In genomic region chr11:85896335-85896985, GRCm38 (mm10) we compare ENCODE assay signal across 22 mouse cellular contexts. TPM values are rescaled to one million over a fixed set of nuclear protein-coding genes. Genes with fewer than 3 reads are reported as not detected.
DNase-seq lines count a peak whose midpoint lies in the region; ATAC-seq lines count a peak whose summit lies in the region.
"Had no signal": no experiment of that assay in that cellular context is flagged by ENCODE, and none has a peak within 500 bp of the region (broad histone marks: within the 10 kb centered on the region; RNA-seq: fewer than 3 reads in every experiment).

No protein-coding gene starts in this region.

- no peak overlapping the region for H3K9ac ChIP-seq in kidney, embryonic 14.5 days (ENCODE audit: low read depth, low read length)
- 0 out of 2 replicates have a peak overlapping the region, but pooled peaks have one; percentile 6 for H3K9ac ChIP-seq in embryonic facial prominence, embryonic 15.5 days
- H3K9ac ChIP-seq in lung, embryonic 15.5 days = no peak overlapping the region
- no peak overlapping the region for H3K9ac ChIP-seq in stomach, embryonic 14.5 days (replicated peaks; ENCODE audit: low read depth, low read length)
- no peak overlapping the region for H3K9ac ChIP-seq in midbrain, embryonic 16.5 days (ENCODE audit: low read depth, low read length)
- H3K9ac ChIP-seq: liver, embryonic 13.5 days had no signal

- no peak overlapping the region for H3K4me2 ChIP-seq in kidney, embryonic 14.5 days (replicated peaks; ENCODE audit: low read depth, low read length)
- H3K4me2 ChIP-seq in embryonic facial prominence, embryonic 15.5 days (replicated peaks) = peak overlapping the region; percentile 37
- peak overlapping the region; percentile 67 for H3K4me2 ChIP-seq in lung, embryonic 15.5 days
- H3K4me2 ChIP-seq in stomach, embryonic 14.5 days (replicated peaks; ENCODE audit: low read depth, low read length) = no peak overlapping the region
- H3K4me2 ChIP-seq in midbrain, embryonic 16.5 days (ENCODE audit: low read length) = no peak overlapping the region
- H3K4me2 ChIP-seq: heart, embryonic 11.5 days; liver, embryonic 13.5 days had no signal

- no peak for DNase-seq in kidney, postnatal 4 days
- DNase-seq in right cerebral cortex, postnatal 36 days (ENCODE audit: low spot score in 2 of 2) = no peak
- DNase-seq in layer of hippocampus, postnatal 14 days (ENCODE audit: low spot score in 2 of 2) = no peak
- DNase-seq: adrenal gland, postnatal 10 days; cerebellum, adult 9-11 months; kidney, adult 8-10 months; liver, embryonic 13.5 days; thymus, postnatal 25 days had no signal

- peaks cover 7% of the 10 kb centered on the region for H3K4me1 ChIP-seq in kidney, embryonic 14.5 days (ENCODE audit: control insufficient read depth, insufficient read depth, low read length)
- peaks cover 13% of the 10 kb centered on the region for H3K4me1 ChIP-seq in embryonic facial prominence, embryonic 15.5 days
- H3K4me1 ChIP-seq in lung, embryonic 15.5 days = peaks cover 26% of the 10 kb centered on the region
- H3K4me1 ChIP-seq in stomach, embryonic 14.5 days (ENCODE audit: control insufficient read depth, insufficient read depth, low read length) = no peaks in the 10 kb centered on the region
- H3K4me1 ChIP-seq in midbrain, embryonic 16.5 days (ENCODE audit: control insufficient read depth, insufficient read depth, low read length) = peaks cover 5% of the 10 kb centered on the region

- no peaks in the 10 kb centered on the region for H3K36me3 ChIP-seq in kidney, embryonic 14.5 days (ENCODE audit: control insufficient read depth, insufficient read depth, low read length)
- peaks cover 3% of the 10 kb centered on the region; the same call in 1 of the 2 replicates for H3K36me3 ChIP-seq in embryonic facial prominence, embryonic 15.5 days
- H3K36me3 ChIP-seq in lung, embryonic 15.5 days = peaks cover 31% of the 10 kb centered on the region
- no peaks in the 10 kb centered on the region for H3K36me3 ChIP-seq in stomach, embryonic 14.5 days (ENCODE audit: control insufficient read depth, insufficient read depth, low read length)
- H3K36me3 ChIP-seq in midbrain, embryonic 16.5 days (ENCODE audit: control insufficient read depth, insufficient read depth, low read length) = no peaks in the 10 kb centered on the region
- H3K36me3 ChIP-seq: liver, embryonic 13.5 days had no signal

- no peaks in the 10 kb centered on the region for H3K9me3 ChIP-seq in kidney, embryonic 14.5 days (ENCODE audit: control insufficient read depth, low read length)
- no peaks in the 10 kb centered on the region for H3K9me3 ChIP-seq in embryonic facial prominence, embryonic 15.5 days (replicated peaks)
- no peaks in the 10 kb centered on the region for H3K9me3 ChIP-seq in lung, embryonic 15.5 days
- no peaks in the 10 kb centered on the region for H3K9me3 ChIP-seq in stomach, embryonic 14.5 days (ENCODE audit: control insufficient read depth, low read depth, low read length)
- no peaks in the 10 kb centered on the region for H3K9me3 ChIP-seq in midbrain, embryonic 16.5 days (replicated peaks; ENCODE audit: control insufficient read depth, low read length, poor library complexity, severe bottlenecking)
- H3K9me3 ChIP-seq: liver, embryonic 13.5 days had no signal

- peaks cover 94% of the 10 kb centered on the region for H3K27me3 ChIP-seq in kidney, embryonic 14.5 days (ENCODE audit: control insufficient read depth, insufficient read depth, low read length)
- peaks cover 81% of the 10 kb centered on the region for H3K27me3 ChIP-seq in embryonic facial prominence, embryonic 15.5 days
- H3K27me3 ChIP-seq in lung, embryonic 15.5 days = peaks cover 50% of the 10 kb centered on the region
- peaks cover 61% of the 10 kb centered on the region for H3K27me3 ChIP-seq in stomach, embryonic 14.5 days (ENCODE audit: control insufficient read depth, insufficient read depth, low read length)
- H3K27me3 ChIP-seq in midbrain, embryonic 16.5 days (ENCODE audit: control insufficient read depth, insufficient read depth, low read depth, low read length) = peaks cover 71% of the 10 kb centered on the region

- ATAC-seq in kidney, embryonic 14.5 days (ENCODE audit: low FRiP score, low TSS enrichment) = peak; percentile 43; the same call in 1 of the 2 replicates
- ATAC-seq in embryonic facial prominence, embryonic 15.5 days (ENCODE audit: insufficient number of reproducible peaks, low FRiP score, low TSS enrichment, low read depth) = peak; percentile 71
- 0 out of 2 replicates have a peak, but pooled peaks have one; percentile 11 for ATAC-seq in lung, embryonic 15.5 days (ENCODE audit: borderline replicate concordance, extremely low read depth, low FRiP score, low TSS enrichment)
- 0 out of 2 replicates have a peak, but pooled peaks have one; percentile 43 for ATAC-seq in stomach, embryonic 14.5 days (ENCODE audit: insufficient number of reproducible peaks, insufficient read depth, low FRiP score, low read depth)
- no peak for ATAC-seq in midbrain, embryonic 16.5 days
- ATAC-seq: forebrain, embryonic 14.5 days had no signal

- H3K4me3 ChIP-seq in kidney, embryonic 14.5 days (ENCODE audit: low read length) = no peak overlapping the region
- H3K4me3 ChIP-seq in embryonic facial prominence, embryonic 15.5 days (replicated peaks) = peak overlapping the region; percentile 22; the same call in 1 of the 2 replicates
- H3K4me3 ChIP-seq in lung, embryonic 15.5 days = peak overlapping the region; percentile 25; the same call in 1 of the 2 replicates
- H3K4me3 ChIP-seq in stomach, embryonic 14.5 days (ENCODE audit: low read depth, low read length) = no peak overlapping the region
- no peak overlapping the region for H3K4me3 ChIP-seq in midbrain, embryonic 16.5 days (ENCODE audit: low read depth, low read length)
- H3K4me3 ChIP-seq: liver, embryonic 13.5 days had no signal

- no peak overlapping the region for H3K27ac ChIP-seq in kidney, embryonic 14.5 days (ENCODE audit: low read depth, low read length)
- H3K27ac ChIP-seq in embryonic facial prominence, embryonic 15.5 days (replicated peaks) = no peak overlapping the region
- H3K27ac ChIP-seq in lung, embryonic 15.5 days = peak overlapping the region; percentile 89
- no peak overlapping the region for H3K27ac ChIP-seq in stomach, embryonic 14.5 days (ENCODE audit: low read length)
- H3K27ac ChIP-seq in midbrain, embryonic 16.5 days (ENCODE audit: low read length) = no peak overlapping the region
- H3K27ac ChIP-seq: liver, embryonic 13.5 days had no signal

- whole genome bisulfite sequencing in kidney, embryonic 14.5 days = 35% methylated on average over 11 of the region's 13 CpGs
- WGBS in embryonic facial prominence, embryonic 15.5 days = 14% methylated on average over 11 of the region's 13 CpGs
- WGBS in lung, embryonic 15.5 days = 25% methylated on average over 8 of the region's 13 CpGs
- WGBS in stomach, embryonic 14.5 days = 38% methylated on average over 11 of the region's 13 CpGs
- 33% methylated on average over 9 of the region's 13 CpGs for WGBS in midbrain, embryonic 16.5 days

RNA-seq across cellular contexts. Expression of gene Tbx4, which starts 10.2 kb away (rescaled TPM):
- polyA plus RNA-seq in kidney, embryonic 14.5 days (2014; fragmentation: Nextera tagmentation; extraction: Ambion mirVana) = 0.06 TPM in 1 of 2 replicates, not detected in the other
- 1.8 and 2.1 TPM in 2 replicates for polyA plus RNA-seq in embryonic facial prominence, embryonic 15.5 days (2015; fragmentation: Nextera tagmentation; extraction: Ambion mirVana)
- polyA plus RNA-seq in lung, embryonic 15.5 days (2015; fragmentation: Nextera tagmentation; extraction: Ambion mirVana) = 78.8 and 81.3 TPM in 2 replicates
- polyA plus RNA-seq in stomach, embryonic 14.5 days (2014; fragmentation: Nextera tagmentation; extraction: Ambion mirVana) = not detected in 2 replicates
- under 1 TPM; 0.24 to 0.53 TPM for total RNA-seq in layer of hippocampus, postnatal 14 days (2021)
- 0.17 and 0.43 TPM in 2 replicates for polyA plus RNA-seq in midbrain, embryonic 16.5 days (2015; fragmentation: Nextera tagmentation; extraction: Ambion mirVana)
- total RNA-seq: megakaryocyte-erythroid progenitor cell, adult 5-6 weeks had no signal

RNA-seq across cellular contexts. Expression of gene Gm11444, which starts 46.3 kb away (rescaled TPM):
- not detected in 2 replicates for polyA plus RNA-seq in kidney, embryonic 14.5 days (2014; fragmentation: Nextera tagmentation; extraction: Ambion mirVana)
- polyA plus RNA-seq in embryonic facial prominence, embryonic 15.5 days (2015; fragmentation: Nextera tagmentation; extraction: Ambion mirVana) = 0.31 TPM in 1 of 2 replicates, not detected in the other
- polyA plus RNA-seq in lung, embryonic 15.5 days (2015; fragmentation: Nextera tagmentation; extraction: Ambion mirVana) = 0.62 TPM in 1 of 2 replicates, not detected in the other
- not detected in 2 replicates for polyA plus RNA-seq in stomach, embryonic 14.5 days (2014; fragmentation: Nextera tagmentation; extraction: Ambion mirVana)
- not detected for total RNA-seq in layer of hippocampus, postnatal 14 days (2021)
- not detected in 2 replicates for polyA plus RNA-seq in midbrain, embryonic 16.5 days (2015; fragmentation: Nextera tagmentation; extraction: Ambion mirVana)
- total RNA-seq: adrenal gland, postnatal 10 days; ES-E14; gastrocnemius, adult 8-10 months; heart, postnatal 25 days; layer of hippocampus, adult 18-20 months; left cerebral cortex, adult 8-10 months; megakaryocyte-erythroid progenitor cell, adult 5-6 weeks had no signal
- polyA plus RNA-seq: forebrain, embryonic 14.5 days; heart, embryonic 11.5 days; liver, embryonic 13.5 days; neural tube, embryonic 14.5 days had no signal

Comparison
In these comparisons a context has a peak if more than half of its experiments do, and no peak if none do; other contexts are left out.
1. H3K4me2 ChIP-seq: peak in embryonic facial prominence, embryonic 15.5 days (single experiment) and lung, embryonic 15.5 days (single experiment); none in kidney, embryonic 14.5 days (single experiment), stomach, embryonic 14.5 days (single experiment) and midbrain, embryonic 16.5 days (single experiment).
2. H3K4me3 ChIP-seq: peak in embryonic facial prominence, embryonic 15.5 days (single experiment) and lung, embryonic 15.5 days (single experiment); none in kidney, embryonic 14.5 days (single experiment), stomach, embryonic 14.5 days (single experiment) and midbrain, embryonic 16.5 days (single experiment).
3. RNA of gene Tbx4, which starts 10.2 kb away (polyA plus RNA-seq): 78.8 to 81.3 TPM in lung, embryonic 15.5 days; 1.8 to 2.1 TPM in embryonic facial prominence, embryonic 15.5 days, 0.17 to 0.43 TPM in midbrain, embryonic 16.5 days, 0.06 TPM in kidney, embryonic 14.5 days and not detected in stomach, embryonic 14.5 days; every median in the first group is over 10 times any median in the second.